Comparison of ENCODE assay signal across 22 mouse cellular contexts in genomic region chr12:81099161-81099560, GRCm38 (mm10).
DNase-seq lines count a peak whose midpoint lies in the region; ATAC-seq lines count a peak whose summit lies in the region.
"Had no signal": no experiment of that assay in that cellular context is flagged by ENCODE, and none has a peak within 500 bp of the region (broad histone marks: within the 10 kb centered on the region; RNA-seq: fewer than 3 reads in every experiment).

No protein-coding gene starts in this region.

- WGBS in hindbrain, embryonic 16.5 days = 77% methylated on average over 5 of the region's 5 CpGs
- 79% methylated on average over 5 of the region's 5 CpGs for WGBS in hindbrain, embryonic 11.5 days

- H3K27me3 ChIP-seq in hindbrain, embryonic 16.5 days (replicated peaks; ENCODE audit: control insufficient read depth, insufficient read depth, low read length) = no peaks in the 10 kb centered on the region
- no peaks in the 10 kb centered on the region for H3K27me3 ChIP-seq in hindbrain, embryonic 11.5 days (ENCODE audit: control insufficient read depth, insufficient read depth, low read length)
- H3K27me3 ChIP-seq: CH12.LX; embryonic facial prominence, embryonic 13.5 days; forebrain, embryonic 13.5 days; heart, embryonic 15.5 days had no signal

- no peak overlapping the region for H3K4me3 ChIP-seq in hindbrain, embryonic 16.5 days (ENCODE audit: low read length)
- no peak overlapping the region for H3K4me3 ChIP-seq in hindbrain, embryonic 11.5 days (ENCODE audit: low read depth, low read length)
- H3K4me3 ChIP-seq: embryonic facial prominence, embryonic 13.5 days; forebrain, embryonic 13.5 days; heart, embryonic 15.5 days had no signal

- no peak for ATAC-seq in hindbrain, embryonic 16.5 days
- no peak for ATAC-seq in hindbrain, embryonic 11.5 days (ENCODE audit: low FRiP score)
- ATAC-seq: activated CD4-positive, CD25-positive, alpha-beta regulatory T cell, adult 4 months; forebrain, embryonic 13.5 days; intestine, embryonic 16.5 days; Patski had no signal

- no peak overlapping the region for H3K4me2 ChIP-seq in hindbrain, embryonic 16.5 days (ENCODE audit: low read length)
- H3K4me2 ChIP-seq in hindbrain, embryonic 11.5 days (replicated peaks; ENCODE audit: low read depth, low read length) = no peak overlapping the region
- H3K4me2 ChIP-seq: embryonic facial prominence, embryonic 13.5 days; forebrain, embryonic 13.5 days; heart, embryonic 11.5 days; heart, embryonic 15.5 days; hindbrain, embryonic 14.5 days had no signal

- H3K9me3 ChIP-seq in hindbrain, embryonic 16.5 days (ENCODE audit: control insufficient read depth, low read length) = no peaks in the 10 kb centered on the region
- no peaks in the 10 kb centered on the region for H3K9me3 ChIP-seq in hindbrain, embryonic 11.5 days (ENCODE audit: control insufficient read depth, low read length)
- H3K9me3 ChIP-seq: embryonic facial prominence, embryonic 13.5 days; forebrain, embryonic 13.5 days; heart, embryonic 15.5 days had no signal

- peak; percentile 72 for DNase-seq in adrenal gland, adult 2 months
- no peak for DNase-seq in adrenal gland, postnatal 10 days
- no peak for DNase-seq in hindbrain, embryonic 11.5 days (ENCODE audit: low spot score)
- peak; percentile 5 for DNase-seq in 416B (ENCODE audit: low read depth)
- peak; percentile 40 to 45 for DNase-seq in adrenal gland, postnatal 36 days
- DNase-seq in spleen, postnatal 14 days (ENCODE audit: low spot score in 2 of 2) = no peak
- DNase-seq: cerebellum, adult 18-20 months; cerebellum, adult 9-11 months; cerebellum, postnatal 36 days; gastrocnemius, postnatal 36 days; heart, adult 18-20 months; heart, postnatal 14 days had no signal

- H3K36me3 ChIP-seq in hindbrain, embryonic 16.5 days (ENCODE audit: control insufficient read depth, insufficient read depth, low read length) = no peaks in the 10 kb centered on the region
- no peaks in the 10 kb centered on the region for H3K36me3 ChIP-seq in hindbrain, embryonic 11.5 days (ENCODE audit: control insufficient read depth, insufficient read depth, low read length)
- H3K36me3 ChIP-seq: embryonic facial prominence, embryonic 13.5 days; heart, embryonic 15.5 days had no signal

- H3K4me1 ChIP-seq in hindbrain, embryonic 16.5 days (ENCODE audit: control insufficient read depth, insufficient read depth, low read depth, low read length) = peaks cover 3% of the 10 kb centered on the region; the same call in 1 of the 2 replicates
- H3K4me1 ChIP-seq in hindbrain, embryonic 11.5 days (replicated peaks; ENCODE audit: control insufficient read depth, insufficient read depth, low read length) = no peaks in the 10 kb centered on the region
- H3K4me1 ChIP-seq: heart, embryonic 15.5 days had no signal

- H3K9ac ChIP-seq in hindbrain, embryonic 16.5 days (ENCODE audit: low read depth, low read length) = no peak overlapping the region
- H3K9ac ChIP-seq in hindbrain, embryonic 11.5 days (ENCODE audit: low read depth, low read length) = no peak overlapping the region
- H3K9ac ChIP-seq: embryonic facial prominence, embryonic 13.5 days; forebrain, embryonic 13.5 days; heart, embryonic 15.5 days; hindbrain, embryonic 14.5 days had no signal

- 0 out of 2 replicates have a peak overlapping the region, but pooled peaks have one; percentile 6 for H3K27ac ChIP-seq in hindbrain, embryonic 16.5 days (ENCODE audit: low read depth, low read length)
- H3K27ac ChIP-seq in hindbrain, embryonic 11.5 days (ENCODE audit: low read depth, low read length) = no peak overlapping the region
- H3K27ac ChIP-seq: embryonic facial prominence, embryonic 13.5 days; forebrain, embryonic 13.5 days; heart, embryonic 15.5 days; hindbrain, embryonic 14.5 days had no signal

Comparison
In these comparisons a context has a peak if more than half of its experiments do, and no peak if none do; other contexts are left out.
1. DNase-seq: peak in adrenal gland, adult 2 months (single experiment), 416B (single experiment) and adrenal gland, postnatal 36 days (2 of 2); none in adrenal gland, postnatal 10 days (single experiment), hindbrain, embryonic 11.5 days (single experiment) and spleen, postnatal 14 days (0 of 2).